ENCODE assay signal across 29 mouse cellular contexts in genomic region chr11:90326146-90326545, GRCm38 (mm10).
"Had no signal": no experiment of that assay in that cellular context is flagged by ENCODE, and none has a peak within 500 bp of the region (broad histone marks: within the 10 kb centered on the region; RNA-seq: fewer than 3 reads in every experiment).

No protein-coding gene starts in this region.

- H3K27me3 ChIP-seq: heart, embryonic 12.5 days; heart, embryonic 13.5 days; heart, embryonic 15.5 days; hindbrain, embryonic 12.5 days; hindbrain, embryonic 13.5 days; hindbrain, embryonic 15.5 days; intestine, embryonic 15.5 days; kidney, embryonic 15.5 days had no signal

- H3K9ac ChIP-seq: heart, embryonic 12.5 days; heart, embryonic 13.5 days; heart, embryonic 15.5 days; hindbrain, embryonic 12.5 days; hindbrain, embryonic 13.5 days; hindbrain, embryonic 14.5 days; hindbrain, embryonic 15.5 days; intestine, embryonic 15.5 days; kidney, embryonic 15.5 days had no signal

- H3K4me1 ChIP-seq: heart, embryonic 10.5 days; heart, embryonic 12.5 days; heart, embryonic 13.5 days; heart, embryonic 15.5 days; hindbrain, embryonic 10.5 days; hindbrain, embryonic 12.5 days; hindbrain, embryonic 13.5 days; hindbrain, embryonic 15.5 days; intestine, embryonic 15.5 days; kidney, embryonic 15.5 days had no signal

- H3K4me2 ChIP-seq: heart, embryonic 11.5 days; heart, embryonic 12.5 days; heart, embryonic 13.5 days; heart, embryonic 15.5 days; hindbrain, embryonic 12.5 days; hindbrain, embryonic 13.5 days; hindbrain, embryonic 14.5 days; hindbrain, embryonic 15.5 days; intestine, embryonic 15.5 days; kidney, embryonic 15.5 days had no signal

- H3K9me3 ChIP-seq: heart, embryonic 10.5 days; heart, embryonic 12.5 days; heart, embryonic 13.5 days; heart, embryonic 15.5 days; hindbrain, embryonic 10.5 days; hindbrain, embryonic 12.5 days; hindbrain, embryonic 13.5 days; hindbrain, embryonic 15.5 days; intestine, embryonic 15.5 days; kidney, embryonic 15.5 days had no signal

- H3K36me3 ChIP-seq: heart, embryonic 10.5 days; heart, embryonic 12.5 days; heart, embryonic 13.5 days; heart, embryonic 15.5 days; hindbrain, embryonic 10.5 days; hindbrain, embryonic 12.5 days; hindbrain, embryonic 13.5 days; hindbrain, embryonic 15.5 days; intestine, embryonic 15.5 days; kidney, embryonic 15.5 days had no signal

- H3K4me3 ChIP-seq: heart, embryonic 10.5 days; heart, embryonic 12.5 days; heart, embryonic 13.5 days; heart, embryonic 15.5 days; hindbrain, embryonic 10.5 days; hindbrain, embryonic 12.5 days; hindbrain, embryonic 13.5 days; hindbrain, embryonic 15.5 days; intestine, embryonic 15.5 days; kidney, embryonic 15.5 days; layer of hippocampus, adult 2 months; left cerebral cortex, adult 2 months had no signal

- ATAC-seq: hindbrain, embryonic 16.5 days; hindbrain, postnatal 0 days; inflammation-experienced regulatory T-cells, adult 6 months; intestine, embryonic 15.5 days; intestine, embryonic 16.5 days; intestine, postnatal 0 days had no signal

- DNase-seq: kidney, adult 11 months; kidney, adult 18-20 months; kidney, adult 2 months; kidney, adult 8-10 months; kidney, adult 9 months; kidney, postnatal 25 days; kidney, postnatal 36 days; layer of hippocampus, adult 9-11 months; layer of hippocampus, postnatal 36 days had no signal

- H3K27ac ChIP-seq: heart, embryonic 10.5 days; heart, embryonic 13.5 days; heart, embryonic 15.5 days; hindbrain, embryonic 10.5 days; hindbrain, embryonic 12.5 days; hindbrain, embryonic 13.5 days; hindbrain, embryonic 14.5 days; hindbrain, embryonic 15.5 days; hindbrain, postnatal 0 days; intestine, embryonic 15.5 days; kidney, embryonic 15.5 days; kidney, postnatal 0 days; layer of hippocampus, adult 2 months; left cerebral cortex, adult 2 months had no signal
